ENCODE assay signal across 41 mouse cellular contexts in genomic region chr2:122675126-122675525, GRCm38 (mm10). TPM values are rescaled to one million over a fixed set of nuclear protein-coding genes. Genes with fewer than 3 reads are reported as not detected.
"Had no signal": no experiment of that assay in that cellular context is flagged by ENCODE, and none has a peak within 500 bp of the region (broad histone marks: within the 10 kb centered on the region; RNA-seq: fewer than 3 reads in every experiment).

No protein-coding gene starts in this region.

- DNase-seq: heart, postnatal 10 days; heart, postnatal 14 days; heart, postnatal 36 days; heart, postnatal 4 days; kidney, adult 11 months; kidney, adult 18-20 months; kidney, adult 2 months; kidney, adult 8-10 months; kidney, adult 9 months; kidney, postnatal 10 days; kidney, postnatal 25 days; kidney, postnatal 36 days; kidney, postnatal 4 days; layer of hippocampus, adult 9-11 months; layer of hippocampus, postnatal 36 days had no signal

- H3K36me3 ChIP-seq: heart, embryonic 10.5 days; heart, embryonic 12.5 days; heart, embryonic 13.5 days; heart, embryonic 15.5 days; hindbrain, embryonic 10.5 days; hindbrain, embryonic 12.5 days; hindbrain, embryonic 15.5 days; intestine, embryonic 15.5 days; kidney, embryonic 15.5 days had no signal

- H3K27ac ChIP-seq: heart, embryonic 10.5 days; heart, embryonic 13.5 days; heart, embryonic 15.5 days; hindbrain, embryonic 10.5 days; hindbrain, embryonic 12.5 days; hindbrain, embryonic 14.5 days; hindbrain, embryonic 15.5 days; hindbrain, postnatal 0 days; intestine, embryonic 15.5 days; kidney, embryonic 15.5 days; kidney, postnatal 0 days; layer of hippocampus, adult 2 months; left cerebral cortex, adult 2 months had no signal

- H3K27me3 ChIP-seq: heart, embryonic 12.5 days; heart, embryonic 15.5 days; hindbrain, embryonic 12.5 days; hindbrain, embryonic 15.5 days; intestine, embryonic 15.5 days; kidney, embryonic 15.5 days had no signal

- H3K9ac ChIP-seq: heart, embryonic 12.5 days; heart, embryonic 13.5 days; heart, embryonic 15.5 days; hindbrain, embryonic 12.5 days; hindbrain, embryonic 14.5 days; hindbrain, embryonic 15.5 days; intestine, embryonic 15.5 days; kidney, embryonic 15.5 days had no signal

- ATAC-seq: hindbrain, embryonic 16.5 days; hindbrain, postnatal 0 days; inflammation-experienced regulatory T-cells, adult 6 months; intestine, embryonic 15.5 days; intestine, embryonic 16.5 days; intestine, postnatal 0 days had no signal

- H3K4me1 ChIP-seq: heart, embryonic 10.5 days; heart, embryonic 12.5 days; heart, embryonic 13.5 days; heart, embryonic 15.5 days; hindbrain, embryonic 10.5 days; hindbrain, embryonic 12.5 days; hindbrain, embryonic 15.5 days; intestine, embryonic 15.5 days; kidney, embryonic 15.5 days had no signal

- H3K4me3 ChIP-seq: heart, embryonic 10.5 days; heart, embryonic 12.5 days; heart, embryonic 13.5 days; heart, embryonic 15.5 days; hindbrain, embryonic 10.5 days; hindbrain, embryonic 12.5 days; hindbrain, embryonic 15.5 days; intestine, embryonic 15.5 days; kidney, embryonic 15.5 days; layer of hippocampus, adult 2 months; left cerebral cortex, adult 2 months had no signal

- H3K4me2 ChIP-seq: heart, embryonic 11.5 days; heart, embryonic 12.5 days; heart, embryonic 13.5 days; heart, embryonic 15.5 days; hindbrain, embryonic 12.5 days; hindbrain, embryonic 14.5 days; hindbrain, embryonic 15.5 days; intestine, embryonic 15.5 days; kidney, embryonic 15.5 days had no signal

- H3K9me3 ChIP-seq: heart, embryonic 10.5 days; heart, embryonic 12.5 days; heart, embryonic 13.5 days; heart, embryonic 15.5 days; hindbrain, embryonic 10.5 days; hindbrain, embryonic 12.5 days; hindbrain, embryonic 15.5 days; intestine, embryonic 15.5 days; kidney, embryonic 15.5 days had no signal

RNA-seq across cellular contexts. Expression of gene AA467197, which starts 38.3 kb away (rescaled TPM):
- total RNA-seq: heart, postnatal 25 days; hindbrain, postnatal 0 days; layer of hippocampus, postnatal 14 days; left cerebral cortex, adult 18-20 months had no signal
- polyA plus RNA-seq: heart, embryonic 10.5 days; heart, embryonic 12.5 days; heart, embryonic 14.5 days; hindbrain, embryonic 11.5 days; kidney, embryonic 14.5 days; kidney, embryonic 16.5 days had no signal
